Mouse (Mus musculus) gastrocnemius, adult 8-10 months (tissue): ENCODE results near the gene Astl. TPM values are rescaled to one million over a fixed set of nuclear protein-coding genes. Genes with fewer than 3 reads are reported as not detected.
"Not testable (repeated sequence)": the region's sequence is repeated elsewhere in the genome, so short reads cannot be mapped to it uniquely, and the experiment has no call there.

ENCODE experiments used
- DNase-seq, 2 experiments: peaks; one replicate each; pipeline ENCODE4 v3.0.0; 2022; ENCODE audit warnings: low spot score in 2 of 2
- total RNA-seq, 4 experiments: library from RNA; stranded (reverse); gene quantifications; 2 replicates each; pipeline ENCODE4 v1.2.4; 2022

Gene Astl
- not detected for total RNA-seq

DNA sequence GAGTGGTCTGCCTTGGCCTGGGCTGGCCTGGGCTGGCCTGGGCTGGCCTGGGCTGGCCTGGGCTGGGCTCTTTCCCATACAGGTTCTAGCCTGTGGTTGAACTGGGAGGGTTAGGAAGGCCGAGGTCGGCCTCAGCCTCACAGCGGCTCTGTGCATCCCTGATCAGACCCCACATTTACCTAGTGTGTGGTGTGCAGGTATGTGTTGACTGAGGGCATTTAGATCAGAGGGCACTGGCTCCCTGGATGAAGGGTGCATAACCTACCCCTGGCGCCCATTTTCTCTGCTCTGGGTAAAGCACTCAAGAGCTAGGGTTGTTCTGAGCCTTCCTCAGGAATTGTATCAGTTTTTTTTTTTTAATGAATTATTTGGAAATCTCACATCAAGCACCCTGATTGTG is at the start of gene Astl:
Gene Astl, plus strand, starts transcription at position 224 of the 400 bp plus-strand sequence.
- DNase-seq, result no peak

- no peak for DNase-seq
Measured at GRCm38 (mm10) chr2:127292250-127292649, 46.2 kb upstream of the Astl start.

DNA sequence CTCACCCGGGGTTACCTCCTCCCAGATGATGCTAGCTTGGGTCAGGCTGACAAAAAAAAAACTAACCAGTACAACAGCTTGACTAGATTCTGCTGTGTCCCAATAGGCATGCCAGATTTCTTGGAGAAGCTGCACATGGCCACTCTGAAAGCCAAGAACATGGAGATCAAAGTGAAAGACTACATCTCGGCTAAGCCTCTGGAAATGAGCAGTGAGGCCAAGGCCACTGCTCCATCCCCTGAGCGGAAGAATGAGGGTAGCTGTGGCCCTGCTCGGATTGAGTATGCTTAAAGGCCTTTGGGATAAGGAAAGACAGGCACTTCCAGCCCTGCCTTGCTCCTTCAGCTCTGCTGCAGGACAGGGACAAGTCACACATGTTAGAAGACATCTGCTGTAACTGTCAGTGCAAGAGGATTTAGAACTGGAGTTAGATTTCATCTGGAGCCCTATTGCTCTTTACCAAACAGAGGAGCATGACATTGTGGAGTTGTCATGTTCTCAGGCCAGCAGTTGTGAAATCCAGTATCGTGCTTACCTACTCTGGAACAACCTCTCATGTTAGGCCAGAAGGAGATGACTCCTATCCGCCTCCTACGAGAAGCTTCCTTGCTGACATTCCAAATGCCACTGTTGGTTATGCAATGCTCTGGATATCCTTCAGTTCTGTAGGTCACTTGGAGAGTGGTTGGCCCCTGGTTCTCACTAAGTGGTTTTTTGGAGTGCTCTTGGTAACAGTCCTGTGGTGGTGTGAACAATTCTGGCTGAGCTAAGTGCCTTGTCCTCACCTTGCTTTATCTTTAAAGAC is 41.2 kb upstream of the Astl start:
- DNase-seq, result peak; percentile 36 to 57

DNA sequence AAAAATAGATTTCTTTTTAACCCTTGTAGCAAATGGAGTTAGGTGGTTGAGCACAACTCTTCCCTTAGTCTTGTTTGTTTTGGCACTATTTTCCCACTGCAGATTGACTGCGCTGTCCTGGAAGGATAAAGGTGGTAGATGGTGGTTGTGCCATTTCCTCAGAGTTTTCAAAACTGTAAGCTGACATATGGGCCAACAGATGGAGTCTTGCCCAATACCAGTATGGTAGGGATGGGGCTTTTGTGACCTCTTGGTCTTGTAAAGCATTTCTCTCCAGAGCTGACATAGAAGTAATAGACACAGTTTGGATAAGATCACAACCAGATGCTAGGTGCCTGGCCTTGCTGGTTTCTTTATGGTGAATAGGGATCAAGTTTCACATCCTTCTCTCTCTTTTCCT is 40.4 kb upstream of the Astl start:
- DNase-seq, result no peak

GRCm38 (mm10) chr2:127300701-127301100 is 37.7 kb upstream of the Astl start:
- DNase-seq, result no peak

DNA sequence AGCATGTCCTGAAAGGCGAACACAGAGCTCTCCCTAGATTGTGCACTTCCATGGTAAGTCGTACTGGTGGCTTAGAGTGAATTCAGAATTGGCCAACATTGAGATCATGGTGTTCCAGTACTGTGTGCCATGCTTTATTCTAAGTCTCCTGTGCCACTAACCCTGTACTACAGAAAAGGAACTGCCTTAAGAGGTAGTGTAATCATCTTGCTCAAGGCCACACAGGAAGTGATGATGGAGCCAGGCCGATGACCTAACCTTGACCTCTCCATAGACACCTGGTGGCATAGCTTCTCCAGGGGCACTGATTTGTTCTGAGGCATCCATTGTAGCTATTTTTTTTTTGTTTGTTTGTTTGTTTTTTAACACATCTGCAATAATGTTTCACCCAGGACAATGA is 36.6 kb upstream of the Astl start:
- DNase-seq, result no peak

DNA sequence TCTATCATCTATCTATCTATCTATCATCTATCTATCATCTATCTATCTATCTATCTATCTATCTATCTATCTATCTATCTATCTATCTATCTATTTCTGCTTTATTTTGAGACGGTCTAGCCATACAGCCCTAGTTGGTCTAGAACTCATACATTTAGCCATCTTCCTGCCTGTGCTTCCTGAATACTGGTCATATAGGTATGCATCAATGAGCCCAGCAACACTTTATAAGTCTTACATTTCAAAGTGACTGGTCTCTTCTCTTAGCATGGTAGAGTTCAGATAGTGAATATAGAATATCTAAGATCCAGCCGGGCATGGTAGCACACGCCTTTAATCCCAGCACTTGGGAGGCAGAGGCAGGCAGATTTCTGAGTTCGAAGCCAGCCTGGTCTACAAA is 34.2 kb upstream of the Astl start:
- not testable (repeated sequence) for DNase-seq

GRCm38 (mm10) chr2:127304609-127305210 is 33.7 kb upstream of the Astl start:
- DNase-seq, result no peak

DNA sequence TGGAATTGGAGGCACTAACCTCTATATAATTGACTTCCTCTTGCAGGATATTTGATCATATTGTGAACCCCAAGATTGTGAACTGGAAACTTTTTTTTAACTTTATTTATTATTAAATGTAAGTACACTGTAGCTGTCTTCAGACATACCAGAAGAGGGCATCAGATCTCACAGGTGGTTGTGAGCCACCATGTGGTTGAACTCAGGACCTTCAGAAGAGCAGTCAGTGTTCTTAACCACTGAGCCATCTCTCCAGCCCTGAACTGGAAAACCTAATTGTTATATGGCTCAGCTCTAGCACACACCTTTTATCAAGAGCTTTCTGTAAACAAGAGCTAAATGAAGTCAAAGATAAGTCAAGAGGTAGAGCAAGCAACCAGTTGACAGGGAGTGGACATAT is 32.3 kb upstream of the Astl start:
- DNase-seq, result no peak

GRCm38 (mm10) chr2:127307179-127307578 is 31.3 kb upstream of the Astl start:
- DNase-seq, result no peak

DNA sequence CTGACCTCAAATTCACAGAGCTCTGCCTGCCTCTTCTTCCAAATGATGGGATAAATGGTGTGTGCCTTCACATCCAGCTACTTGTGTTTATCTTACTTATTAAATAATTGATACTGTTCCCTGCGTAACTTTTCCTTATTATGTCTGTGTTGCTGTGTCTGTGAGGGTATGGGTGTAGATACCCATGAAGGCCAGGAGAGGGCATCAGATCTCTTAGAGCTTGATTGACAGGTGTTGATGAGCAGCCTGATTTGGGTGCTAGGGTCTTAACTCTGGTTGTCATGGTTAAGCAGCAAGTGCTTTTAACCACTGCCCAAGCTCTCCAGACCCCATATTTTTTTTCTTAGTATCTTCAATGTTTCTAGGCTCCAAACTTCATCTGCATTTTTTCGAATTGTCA is 29.8 kb upstream of the Astl start:
- no peak for DNase-seq

DNA sequence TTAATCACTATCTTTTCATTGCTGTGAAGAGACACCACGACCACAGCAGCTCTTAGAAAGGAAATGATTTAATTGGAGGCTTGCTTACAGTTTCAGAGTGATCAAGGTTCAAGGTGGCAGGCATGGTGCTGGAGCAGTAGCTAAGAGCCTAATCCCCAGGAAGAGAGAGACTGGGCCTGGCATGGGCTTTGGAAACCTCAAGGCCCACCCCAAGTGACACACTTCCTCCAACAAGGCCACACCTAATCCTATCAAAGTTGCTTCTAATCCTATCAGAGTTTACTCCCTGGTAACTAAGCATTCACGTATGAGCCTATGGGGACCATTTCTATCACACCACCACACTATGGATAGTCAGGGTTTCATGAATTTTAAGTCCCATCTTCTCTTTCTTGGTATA is 28.2 kb upstream of the Astl start:
- DNase-seq, result no peak

- no peak for DNase-seq
Measured at GRCm38 (mm10) chr2:127310685-127311084, 27.8 kb upstream of the Astl start.

- no peak for DNase-seq
Measured at GRCm38 (mm10) chr2:127311193-127311592, 27.2 kb upstream of the Astl start.

- no peak for DNase-seq
Measured at GRCm38 (mm10) chr2:127312801-127313200, 25.6 kb upstream of the Astl start.

DNA sequence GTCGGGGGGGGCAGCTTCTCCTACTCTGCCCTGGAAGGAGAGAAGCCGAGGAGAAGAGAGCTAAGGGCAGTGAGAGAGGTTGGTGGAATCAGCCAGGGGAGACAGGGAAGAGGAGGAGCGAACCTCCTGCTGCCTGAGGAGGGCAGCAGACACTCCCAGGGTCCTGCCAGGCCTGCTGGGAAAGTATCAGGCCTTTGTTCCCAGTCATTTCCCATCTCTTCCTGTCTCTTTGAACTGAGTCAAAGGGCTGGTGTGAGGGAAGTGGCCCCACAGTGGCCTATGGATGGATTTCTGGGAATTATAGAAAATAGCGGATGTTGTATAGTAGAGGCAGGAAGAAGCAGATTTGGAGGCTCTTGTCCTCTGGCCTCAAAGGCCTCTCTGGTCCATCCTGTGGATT is 24.6 kb upstream of the Astl start:
- DNase-seq, result no peak

GRCm38 (mm10) chr2:127314467-127315154 is 23.8 kb upstream of the Astl start:
- DNase-seq, result no peak

GRCm38 (mm10) chr2:127315155-127315470 is 23.3 kb upstream of the Astl start:
- no peak for DNase-seq

DNA sequence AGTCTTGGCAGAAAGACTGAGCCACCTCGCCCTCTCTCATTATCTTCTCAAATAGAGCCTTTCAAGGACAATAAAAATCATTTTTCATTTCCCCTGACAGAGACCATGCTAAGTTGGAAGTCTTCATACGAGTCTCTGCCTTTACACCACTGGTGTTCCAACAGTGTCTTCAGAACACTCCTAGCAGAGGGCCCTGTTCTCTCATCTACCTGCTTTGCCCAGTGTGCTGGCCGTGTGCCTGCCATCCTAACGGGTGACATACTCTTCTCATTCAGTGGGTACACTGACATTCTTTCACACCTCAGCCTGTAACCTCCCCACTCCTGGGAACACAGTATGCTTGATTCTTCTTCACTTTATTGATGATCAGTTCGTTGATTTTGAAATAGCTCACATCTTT is 22.0 kb upstream of the Astl start:
- DNase-seq, result no peak

- no peak for DNase-seq
Measured at GRCm38 (mm10) chr2:127318136-127318535, 20.3 kb upstream of the Astl start.

- no peak for DNase-seq
Measured at GRCm38 (mm10) chr2:127319071-127319470, 19.4 kb upstream of the Astl start.

GRCm38 (mm10) chr2:127322671-127323285 is 15.7 kb upstream of the Astl start:
- no peak for DNase-seq
